Mouse (Mus musculus) testis, adult 2 months (tissue): ENCODE data around the gene Spred3. TPM values are rescaled to one million over a fixed set of nuclear protein-coding genes. Genes with fewer than 3 reads are reported as not detected.
"Not testable (repeated sequence)": the region's sequence is repeated elsewhere in the genome, so short reads cannot be mapped to it uniquely, and the experiment has no call there.

ENCODE experiments used
- H3K27ac ChIP-seq: fragments of 200-500 bp; 2 replicates; pipeline ENCODE4 v1.5.1; 2012; ENCODE audit warnings: low read depth, low read length; ENCODE audit not compliant: control insufficient read depth, insufficient read depth
- H3K27me3 ChIP-seq: fragments of 200-500 bp; 2 replicates; pipeline ENCODE4 v1.6.1; 2012; ENCODE audit warnings: mild to moderate bottlenecking, low read length, moderate library complexity; ENCODE audit not compliant: control insufficient read depth, insufficient read depth
- H3K36me3 ChIP-seq: fragments of 200-500 bp; 2 replicates; pipeline ENCODE4 v1.6.1; 2012; ENCODE audit warnings: mild to moderate bottlenecking, low read length; ENCODE audit not compliant: control insufficient read depth, insufficient read depth
- H3K4me1 ChIP-seq: fragments of 200-500 bp; 2 replicates; pipeline ENCODE4 v1.6.1; 2012; ENCODE audit warnings: low read length; ENCODE audit not compliant: control insufficient read depth, insufficient read depth
- H3K4me3 ChIP-seq: fragments of 200-500 bp; 2 replicates; pipeline ENCODE4 v1.5.1; 2012; ENCODE audit warnings: low read depth, mild to moderate bottlenecking, low read length, moderate library complexity, mixed read lengths; ENCODE audit not compliant: control insufficient read depth
- CTCF ChIP-seq: fragments of 200-500 bp; IDR thresholded peaks from 2 replicates; pipeline ENCODE4 v1.5.1; 2012; ENCODE audit warnings: low read depth, mild to moderate bottlenecking, inconsistent platforms, low read length, moderate library complexity; ENCODE audit not compliant: control insufficient read depth, insufficient read depth, insufficient replicate concordance
- POLR2A ChIP-seq: fragments of 200-500 bp; IDR thresholded peaks from 2 replicates; pipeline ENCODE4 v1.6.1; 2012; ENCODE audit warnings: low read depth, mild to moderate bottlenecking, inconsistent platforms, low read length, moderate library complexity; ENCODE audit not compliant: control insufficient read depth
- polyA plus RNA-seq: library from polyadenylated mRNA; depleted of rRNA; stranded (reverse); fragments of >200 nt; gene quantifications from 2 replicates; pipeline ENCODE4 v1.2.3, GENCODE M21; 2012

The Spred3 gene
- polyA plus RNA-seq, 1 experiment, result 41.8 TPM

- Histone ChIP-seq H3K4me1 (peaks cover 17% of the 10 kb centered on the region), H3K36me3 (no peaks in the 10 kb centered on the region), H3K4me3 (peak overlapping the region; percentile 93), H3K27ac (peak overlapping the region; percentile 74), H3K27me3 (no peaks in the 10 kb centered on the region)
- 0 out of 2 replicates have a peak, but pooled peaks have one; percentile 28 for TF ChIP-seq POLR2A
- TF ChIP-seq CTCF, result no peak
These were observed 41.4 kb upstream of the Spred3 start for GRCm38 (mm10) chr7:29211415-29212198.

DNA sequence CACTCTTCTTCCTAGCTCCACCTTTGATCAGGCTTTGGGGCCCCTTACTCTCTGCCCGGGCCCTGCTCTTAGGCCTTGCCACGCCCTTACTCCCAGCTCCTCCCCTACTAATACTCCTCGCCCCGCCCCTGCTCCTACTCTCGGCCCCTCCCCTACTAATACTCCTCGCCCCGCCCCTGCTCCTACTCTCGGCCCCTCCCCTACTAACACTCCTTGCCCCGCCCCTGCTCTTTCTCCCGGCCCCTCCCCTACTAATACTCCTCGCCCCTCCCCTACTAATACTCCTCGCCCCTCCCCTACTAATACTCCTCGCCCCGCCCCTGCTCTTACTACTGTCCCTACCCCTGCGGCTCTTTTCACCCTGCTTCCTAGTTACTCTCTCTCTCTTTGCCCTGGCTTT, 40.8 kb upstream of the Spred3 start:
- Histone ChIP-seq H3K4me3 (peak overlapping the region; percentile 93), H3K27ac (peak overlapping the region; percentile 74; the same call in 1 of the 2 replicates), H3K4me1 (peaks cover 17% of the 10 kb centered on the region)
- H3K36me3 ChIP-seq, H3K27me3 ChIP-seq: not testable (repeated sequence)

DNA sequence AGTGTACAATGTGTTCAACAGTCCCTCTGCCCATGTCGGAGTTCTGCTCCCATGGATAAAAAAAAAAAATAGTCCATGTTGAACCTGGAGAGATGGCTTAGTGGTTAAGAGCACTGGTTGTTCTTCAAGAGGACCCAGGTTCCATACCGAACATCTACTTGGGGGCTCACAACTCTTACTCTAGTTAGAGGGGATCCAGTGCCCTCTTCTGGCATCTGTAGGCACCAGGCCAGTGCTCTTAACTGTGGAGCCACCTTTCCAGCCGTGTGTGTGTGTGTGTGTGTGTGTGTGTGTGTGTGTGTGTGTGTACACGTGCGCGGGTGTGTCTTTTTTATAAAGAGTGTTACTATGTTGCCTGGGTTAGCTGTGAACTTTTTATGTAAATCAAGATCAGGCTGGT, 32.4 kb upstream of the Spred3 start:
- TF ChIP-seq CTCF, result no peak
- no peak for TF ChIP-seq POLR2A
- Histone ChIP-seq H3K27ac (no peak overlapping the region), H3K4me1 (no peaks in the 10 kb centered on the region), H3K27me3 (no peaks in the 10 kb centered on the region), H3K36me3 (no peaks in the 10 kb centered on the region), H3K4me3 (no peak overlapping the region)

- H3K27me3 ChIP-seq, H3K4me1 ChIP-seq, H3K27ac ChIP-seq, H3K36me3 ChIP-seq, H3K4me3 ChIP-seq: not testable (repeated sequence)
These were observed 24.0 kb upstream of the Spred3 start for GRCm38 (mm10) chr7:29194230-29194629.

DNA sequence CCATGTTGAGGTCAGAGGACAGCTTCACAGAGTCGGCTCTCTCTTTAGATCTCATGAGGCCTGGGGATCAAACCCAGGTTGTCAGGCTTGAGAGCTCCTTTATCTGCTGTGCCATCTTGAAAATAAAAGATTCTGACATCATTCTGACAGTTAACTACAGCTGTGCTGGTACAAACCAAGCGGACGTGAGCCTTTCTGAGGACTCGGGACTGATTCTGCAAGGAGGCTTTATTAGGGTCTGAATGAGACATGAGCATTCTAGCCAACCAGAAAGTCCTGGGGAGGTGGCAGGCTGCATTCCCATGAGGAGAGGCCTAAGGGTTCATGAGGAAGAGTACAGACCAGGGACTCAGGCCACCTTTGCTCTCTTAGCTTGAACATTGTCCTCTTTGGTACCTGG, 11.1 kb upstream of the Spred3 start:
- H3K4me3 ChIP-seq, result peak overlapping the region; percentile 100
- H3K27ac ChIP-seq, H3K4me1 ChIP-seq, H3K36me3 ChIP-seq, H3K27me3 ChIP-seq: not testable (repeated sequence)

DNA sequence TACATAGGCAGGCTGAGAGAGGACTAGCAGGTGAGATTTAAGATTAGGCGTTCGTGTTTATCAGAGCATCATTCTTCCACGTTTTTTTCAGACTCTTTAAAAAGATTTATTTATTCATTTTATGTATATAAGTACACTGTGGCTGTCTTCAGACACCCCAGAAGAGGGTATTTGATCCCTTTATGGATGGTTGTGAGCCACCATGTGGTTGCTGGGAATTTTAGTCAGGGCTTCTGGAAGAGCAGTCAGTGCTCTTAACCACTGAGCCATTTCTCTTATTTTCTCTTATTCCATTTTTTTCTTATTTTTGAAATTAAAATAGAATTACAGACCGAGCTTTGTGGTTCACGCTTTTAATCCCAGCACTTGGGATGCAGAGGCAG, 10.6 kb upstream of the Spred3 start:
- no peaks in the 10 kb centered on the region; the same call in none of the 2 replicates for H3K36me3 ChIP-seq
- no peak for TF ChIP-seq CTCF
- TF ChIP-seq POLR2A, result no peak
- H3K27ac ChIP-seq, result peak overlapping the region; percentile 99
- peaks cover 7% of the 10 kb centered on the region for H3K4me1 ChIP-seq
- peak overlapping the region; percentile 100 for H3K4me3 ChIP-seq
- H3K27me3 ChIP-seq, result no peaks in the 10 kb centered on the region

GRCm38 (mm10) chr7:29180077-29180853, 10.1 kb upstream of the Spred3 start, which contains the start of gene Psmd8:
Gene Psmd8, minus strand, starts transcription at chr7:29180701.
- Histone ChIP-seq H3K4me1 (peaks cover 7% of the 10 kb centered on the region), H3K36me3 (no peaks in the 10 kb centered on the region; the same call in none of the 2 replicates), H3K4me3 (peak within 1 kb of the TSS; percentile 100), H3K27me3 (no peaks in the 10 kb centered on the region), H3K27ac (peak within 1 kb of the TSS; percentile 99)
- peak; percentile 23; the same call in 1 of the 2 replicates for TF ChIP-seq CTCF
- peak; percentile 85 for TF ChIP-seq POLR2A
